Mouse (Mus musculus) brain, embryonic 14.5 days (tissue): ENCODE measurements around the gene Pecam1. TPM values are rescaled to one million over a fixed set of nuclear protein-coding genes. Genes with fewer than 3 reads are reported as not detected.
"Not testable (repeated sequence)": the region's sequence is repeated elsewhere in the genome, so short reads cannot be mapped to it uniquely, and the experiment has no call there.

Source experiments
- DNase-seq: peaks from one replicate; pipeline ENCODE4 v3.0.0-alpha.2; 2011; ENCODE audit warnings: low read depth
- CTCF ChIP-seq: fragments of 200-500 bp; IDR thresholded peaks from 2 replicates; pipeline ENCODE4 v1.5.1; 2012; ENCODE audit warnings: inconsistent platforms, mild to moderate bottlenecking, moderate library complexity, borderline replicate concordance; ENCODE audit not compliant: insufficient read depth, insufficient read length; ENCODE audit errors: extremely low read depth
- POLR2A ChIP-seq: fragments of 200-500 bp; IDR thresholded peaks from 2 replicates; pipeline ENCODE4 v1.6.1; 2012; ENCODE audit warnings: mild to moderate bottlenecking, inconsistent platforms, borderline replicate concordance; ENCODE audit not compliant: poor library complexity, insufficient read depth, insufficient read length, severe bottlenecking; ENCODE audit errors: extremely low read depth
- polyA plus RNA-seq: library from polyadenylated mRNA; depleted of rRNA; stranded (reverse); fragments of >200 nt; gene quantifications from 2 replicates; pipeline ENCODE4 v1.2.3, GENCODE M21; 2012

Gene Pecam1
- polyA plus RNA-seq, 1 experiment, result 24.8 TPM

DNA sequence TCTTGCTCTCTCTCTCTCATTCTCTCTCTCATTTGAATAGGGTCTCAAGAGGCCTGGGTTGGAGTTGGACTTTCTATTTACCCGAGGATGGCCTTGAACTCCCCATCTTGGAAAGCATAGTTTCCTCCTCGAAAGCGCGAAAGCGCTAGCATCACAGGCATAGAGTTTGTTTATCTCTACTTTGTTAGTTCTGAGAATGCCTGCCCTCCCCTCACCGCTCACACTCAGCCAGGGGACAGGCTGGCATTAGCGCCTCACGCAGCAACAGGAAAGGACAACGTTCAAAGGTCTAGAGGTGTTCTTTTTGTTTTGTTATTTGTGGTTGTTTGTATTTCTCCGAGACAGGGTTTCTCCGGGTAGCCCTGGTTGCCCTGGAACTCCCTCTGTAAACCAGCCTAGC lies 82.6 kb downstream of the Pecam1 start:
- TF ChIP-seq CTCF, result no peak
- no peak for TF ChIP-seq POLR2A
- no peak for DNase-seq

DNA sequence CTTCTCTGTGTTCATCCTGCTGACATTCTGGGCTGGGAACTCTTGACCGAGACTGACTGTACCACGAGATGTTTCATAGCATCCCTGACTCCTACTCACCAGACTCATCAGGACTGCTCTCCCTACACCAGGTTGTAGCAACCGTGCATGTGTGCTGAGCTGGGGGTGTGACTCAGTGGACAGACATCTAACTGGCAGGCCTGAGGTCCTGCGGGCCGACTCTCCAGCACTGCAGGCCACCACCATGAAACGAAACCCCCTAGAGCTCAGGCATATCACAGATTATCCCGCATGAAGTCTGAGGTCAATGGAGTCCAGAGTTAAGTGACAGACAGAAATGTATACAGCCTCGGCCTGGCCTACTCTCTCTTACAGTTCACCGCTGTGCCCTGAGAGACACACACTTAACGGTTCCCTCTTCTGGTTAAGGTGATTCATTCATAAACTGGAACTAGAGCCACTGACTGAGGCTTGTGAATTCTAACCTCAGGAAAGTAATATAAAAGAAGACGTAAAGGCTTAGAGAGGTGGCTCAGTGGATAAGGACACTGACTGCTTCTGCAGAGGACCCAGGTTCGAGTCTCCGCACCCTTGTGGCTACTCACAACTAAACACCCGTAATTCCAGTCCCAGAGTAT lies 83.8 kb downstream of the Pecam1 start:
- TF ChIP-seq POLR2A (no peak), CTCF (no peak)

DNA sequence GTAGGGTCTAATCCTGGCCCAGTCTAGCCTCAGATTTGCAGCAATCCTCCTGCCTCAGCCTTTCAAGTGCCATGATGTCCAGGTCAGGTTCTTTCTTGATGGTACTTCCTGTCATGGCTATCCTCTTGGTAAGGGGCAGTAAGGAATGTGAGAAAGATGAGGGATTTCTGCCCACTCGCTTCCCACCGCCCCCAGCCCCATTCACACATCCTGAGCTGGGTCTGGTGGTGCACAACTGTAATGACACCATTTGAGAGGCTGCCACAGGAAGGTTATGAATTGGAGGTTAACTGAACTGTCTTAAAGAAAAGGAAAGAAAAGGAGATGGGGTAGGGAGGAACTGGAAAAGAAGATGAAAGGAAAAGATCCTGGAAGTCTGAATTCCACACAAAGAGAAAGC lies 84.6 kb downstream of the Pecam1 start:
- TF ChIP-seq CTCF (no peak), POLR2A (no peak)
- DNase-seq, result no peak

More for the DNA sequence above, 83.8 kb downstream of the Pecam1 start:
- no peak for DNase-seq

DNA sequence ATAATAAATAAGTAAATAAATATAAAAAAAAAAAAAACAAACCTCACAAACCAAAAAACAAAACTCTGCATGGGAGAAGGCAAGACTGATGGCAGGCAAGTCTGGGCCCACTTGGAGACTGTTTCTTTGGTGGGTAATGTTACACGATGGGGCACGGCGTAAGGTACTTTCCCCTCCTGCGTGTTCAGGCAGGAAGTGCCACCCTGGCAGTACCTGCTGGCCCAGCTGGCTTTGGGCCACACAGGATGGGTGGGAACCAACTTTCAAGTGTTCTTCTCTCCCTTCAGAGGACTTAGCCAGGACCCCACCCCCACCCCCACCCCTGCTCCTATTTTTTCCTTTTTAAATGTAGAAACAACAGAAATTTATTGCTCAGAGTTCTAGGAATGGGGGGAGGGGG lies 85.1 kb downstream of the Pecam1 start:
- DNase-seq, result no peak
- no peak for TF ChIP-seq POLR2A
- no peak for TF ChIP-seq CTCF

DNA sequence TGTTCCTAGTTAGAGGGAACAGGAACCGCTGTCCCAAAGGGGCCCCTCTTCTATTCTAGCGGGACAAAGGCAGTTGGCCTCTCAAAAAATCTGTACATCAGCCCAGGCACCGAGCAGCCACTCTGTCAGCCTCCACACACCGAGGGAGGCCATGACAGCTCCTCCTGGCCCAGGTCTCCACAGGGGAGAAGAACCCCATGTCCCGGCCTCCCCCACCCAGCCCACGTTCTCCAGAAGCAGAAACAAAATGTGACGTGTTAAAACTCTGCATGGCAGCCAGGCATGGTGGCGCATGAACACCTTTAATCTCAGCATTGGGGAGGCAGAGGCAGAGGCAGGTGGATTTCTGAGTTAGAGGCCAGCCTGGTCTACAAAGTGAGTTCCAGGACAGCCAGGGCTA lies 85.7 kb downstream of the Pecam1 start:
- TF ChIP-seq CTCF (no peak), POLR2A (no peak)
- DNase-seq, result no peak

DNA sequence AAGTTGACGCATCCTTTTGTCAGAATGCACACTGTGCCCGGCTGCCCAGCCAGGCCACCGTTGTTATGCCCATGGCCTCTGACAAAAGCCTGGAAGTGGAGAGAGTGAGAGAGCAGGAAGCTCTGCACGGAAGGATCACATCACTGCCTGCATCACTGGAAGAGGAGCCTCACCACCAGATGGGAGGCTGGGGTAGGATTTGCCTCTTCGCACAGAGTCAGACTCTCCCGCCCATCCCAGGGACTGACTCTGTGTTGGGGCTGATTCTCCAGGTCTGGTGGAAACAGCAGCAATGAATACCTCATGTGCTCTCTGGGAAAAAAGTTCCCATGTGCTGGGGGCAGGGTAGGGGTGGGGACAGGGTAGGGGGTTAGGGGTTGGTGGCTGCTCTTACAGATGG lies 86.6 kb downstream of the Pecam1 start:
- no peak for DNase-seq
- no peak for TF ChIP-seq POLR2A
- no peak for TF ChIP-seq CTCF

DNA sequence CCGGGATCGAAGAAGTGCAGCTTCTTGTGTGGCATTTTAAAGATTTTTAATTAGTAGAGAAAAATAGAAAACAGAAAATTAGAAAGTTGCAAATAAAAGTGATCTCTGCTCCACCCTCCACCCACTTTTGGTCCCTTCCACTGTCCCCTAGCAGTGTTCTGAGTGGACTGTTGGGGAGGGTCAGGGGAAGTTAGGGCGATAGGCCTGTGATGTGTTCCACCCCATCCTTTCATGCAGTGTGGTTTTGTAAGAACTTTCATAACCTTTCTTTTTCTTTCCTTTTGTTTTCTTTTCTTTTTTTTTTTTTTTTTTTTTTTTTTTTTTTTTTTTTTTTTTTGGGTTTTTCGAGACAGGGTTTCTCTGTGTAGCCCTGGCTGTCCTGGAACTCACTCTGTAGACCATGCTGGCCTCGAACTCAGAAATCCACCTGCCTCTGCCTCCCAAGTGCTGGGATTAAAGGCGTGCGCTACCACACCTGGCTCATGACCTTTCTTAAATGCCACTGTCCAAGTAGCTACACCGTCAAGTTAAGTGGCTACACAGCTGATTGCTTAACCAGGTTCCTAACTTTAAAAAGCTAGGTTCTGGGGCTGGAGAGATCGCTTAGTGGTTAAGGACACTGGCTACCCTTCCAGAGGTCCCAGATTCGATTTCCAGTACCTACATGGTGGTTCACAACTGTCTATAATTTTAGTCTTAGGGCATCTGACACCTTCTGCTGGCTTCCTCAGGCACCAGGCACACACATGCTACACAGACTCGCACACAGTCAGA lies 87.6 kb downstream of the Pecam1 start:
- no peak for TF ChIP-seq POLR2A
- no peak for TF ChIP-seq CTCF
- DNase-seq, result no peak

DNA sequence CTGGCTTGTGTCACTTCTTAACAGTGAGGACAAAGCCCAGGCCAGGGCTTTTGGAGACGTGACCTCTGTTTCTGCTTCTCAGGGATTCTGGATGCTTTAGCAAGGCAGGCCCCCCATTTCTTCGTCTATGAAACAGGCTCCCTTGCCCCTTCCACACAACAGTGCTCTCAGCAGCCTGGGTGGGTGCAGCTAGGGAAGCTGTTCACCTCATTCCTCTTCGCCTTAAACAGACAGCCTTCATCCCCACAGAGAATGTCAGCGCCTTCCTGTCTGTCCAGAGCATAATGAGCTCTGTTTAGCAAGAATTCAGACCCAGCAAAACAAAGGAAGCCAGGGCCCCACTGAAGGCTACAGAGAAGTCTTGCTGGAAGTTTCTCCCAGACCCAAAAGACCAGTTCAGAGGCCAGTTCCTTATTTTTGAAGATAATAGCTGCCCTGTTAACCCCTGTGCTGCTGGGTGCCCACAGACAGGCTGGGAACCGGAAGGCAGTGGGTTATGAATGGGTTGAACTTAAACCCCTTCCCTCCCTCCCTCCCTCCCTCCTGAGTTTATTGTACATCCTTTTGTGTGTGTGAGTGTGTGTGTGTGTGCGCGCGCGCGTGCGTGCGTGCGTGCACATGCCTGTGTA lies 89.9 kb downstream of the Pecam1 start:
- no peak for TF ChIP-seq POLR2A
- TF ChIP-seq CTCF, result no peak
- peak; percentile 48 for DNase-seq

DNA sequence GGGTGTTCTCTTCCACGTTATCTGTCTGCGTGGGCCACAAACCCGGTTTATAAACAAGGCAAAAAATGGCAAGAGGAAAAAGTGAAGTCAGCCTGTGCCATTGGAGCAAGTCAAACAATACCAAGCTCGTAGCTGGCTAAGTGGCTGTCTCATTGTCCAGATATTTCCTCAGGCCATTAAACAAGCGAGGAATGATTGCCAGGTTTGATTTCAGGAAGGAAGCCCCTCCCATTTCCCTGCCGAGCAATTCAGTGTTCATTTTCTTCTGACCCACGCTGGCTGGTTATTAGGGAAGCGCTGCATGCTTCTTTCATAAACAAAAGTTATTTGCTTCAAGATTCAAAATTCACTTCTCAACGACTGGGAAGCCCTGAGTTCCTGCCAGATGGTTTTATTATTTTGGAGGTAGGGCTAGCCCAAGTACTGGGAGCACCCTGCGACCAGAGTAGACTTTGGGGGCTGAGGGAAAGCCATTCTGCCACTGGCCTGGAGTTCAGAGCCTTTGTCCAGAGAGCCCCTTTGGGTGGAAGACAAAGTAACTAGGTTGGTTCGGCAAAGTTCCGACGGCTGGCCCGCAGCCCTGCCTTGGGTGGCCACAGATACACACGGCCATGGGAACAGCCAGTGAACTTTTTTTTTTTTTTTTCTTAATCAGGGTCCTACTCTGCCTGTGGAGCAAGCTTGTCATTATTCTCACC lies 90.7 kb downstream of the Pecam1 start:
- TF ChIP-seq POLR2A (no peak), CTCF (no peak)
- DNase-seq, result peak; percentile 62

DNA sequence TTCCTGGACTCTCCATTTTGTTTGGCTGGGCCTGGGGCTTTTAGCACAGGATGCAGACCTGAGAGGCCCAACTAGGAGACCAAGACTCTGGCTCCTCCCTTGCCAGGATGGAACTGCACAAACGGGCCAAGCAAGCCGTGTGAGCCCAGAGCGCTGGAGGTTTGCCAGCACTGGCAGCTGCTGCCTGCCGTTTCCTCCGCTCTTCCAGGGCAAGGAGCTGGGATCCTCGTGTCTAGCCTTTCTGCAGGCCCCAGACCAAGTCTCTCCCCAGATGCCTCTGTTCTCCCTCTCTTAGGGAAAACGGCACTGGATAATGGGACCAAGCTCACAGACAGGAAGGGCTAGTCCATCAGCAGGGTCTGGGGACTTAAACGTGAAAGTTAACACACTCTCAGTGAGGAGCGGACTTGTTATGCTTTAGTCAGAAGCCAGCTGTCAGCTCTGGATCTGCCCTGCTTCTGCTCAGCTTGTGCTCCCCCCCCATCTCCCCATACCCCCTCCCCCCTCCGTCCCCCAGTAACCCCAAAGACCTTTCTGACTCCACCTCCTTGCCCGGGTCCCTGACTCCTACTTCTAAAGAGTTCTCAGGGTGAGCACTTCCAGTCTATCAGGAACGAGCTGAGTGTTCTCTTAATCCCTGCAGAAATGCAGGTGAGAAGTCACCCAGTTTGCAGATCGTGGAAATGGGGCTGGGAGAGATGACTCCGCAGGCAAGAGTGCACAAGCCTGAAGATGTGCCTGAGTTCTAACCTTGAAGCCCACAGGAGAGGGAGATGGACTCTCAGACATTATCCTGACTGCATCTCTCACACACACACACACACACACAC lies 92.2 kb downstream of the Pecam1 start:
- TF ChIP-seq CTCF (no peak), POLR2A (no peak)
- peak; percentile 96 for DNase-seq

DNA sequence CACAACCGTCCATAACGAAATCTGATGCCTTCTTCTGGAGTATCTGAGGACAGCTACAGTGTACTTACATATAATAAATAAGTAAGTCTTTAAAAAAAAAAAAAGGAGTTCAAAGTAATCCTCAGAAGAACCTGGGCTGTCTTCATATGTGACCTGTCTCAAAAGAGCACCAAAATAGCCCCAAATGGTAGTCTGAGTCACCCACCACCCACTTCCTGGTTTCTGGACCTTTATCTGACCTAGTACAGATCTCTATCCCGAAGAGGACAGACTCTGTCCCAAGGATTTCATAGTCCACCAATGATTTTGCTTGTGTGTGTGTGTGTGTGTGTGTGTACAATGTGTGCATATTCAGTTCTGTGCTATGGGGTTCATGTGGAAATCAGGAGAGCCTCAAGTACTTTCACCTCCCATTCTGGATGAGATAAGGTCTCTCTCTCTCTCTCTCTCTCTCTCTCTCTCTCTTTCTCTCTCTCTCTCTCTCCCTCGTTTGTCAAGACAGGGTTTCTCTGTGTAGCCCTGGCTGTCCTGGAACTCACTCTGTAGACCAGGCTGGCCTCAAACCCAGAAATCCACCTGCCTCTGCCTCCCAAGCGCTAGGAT lies 93.4 kb downstream of the Pecam1 start:
- DNase-seq, result not testable (repeated sequence)
